15 mouse cellular contexts compared by ENCODE assay signal in the genomic region with DNA sequence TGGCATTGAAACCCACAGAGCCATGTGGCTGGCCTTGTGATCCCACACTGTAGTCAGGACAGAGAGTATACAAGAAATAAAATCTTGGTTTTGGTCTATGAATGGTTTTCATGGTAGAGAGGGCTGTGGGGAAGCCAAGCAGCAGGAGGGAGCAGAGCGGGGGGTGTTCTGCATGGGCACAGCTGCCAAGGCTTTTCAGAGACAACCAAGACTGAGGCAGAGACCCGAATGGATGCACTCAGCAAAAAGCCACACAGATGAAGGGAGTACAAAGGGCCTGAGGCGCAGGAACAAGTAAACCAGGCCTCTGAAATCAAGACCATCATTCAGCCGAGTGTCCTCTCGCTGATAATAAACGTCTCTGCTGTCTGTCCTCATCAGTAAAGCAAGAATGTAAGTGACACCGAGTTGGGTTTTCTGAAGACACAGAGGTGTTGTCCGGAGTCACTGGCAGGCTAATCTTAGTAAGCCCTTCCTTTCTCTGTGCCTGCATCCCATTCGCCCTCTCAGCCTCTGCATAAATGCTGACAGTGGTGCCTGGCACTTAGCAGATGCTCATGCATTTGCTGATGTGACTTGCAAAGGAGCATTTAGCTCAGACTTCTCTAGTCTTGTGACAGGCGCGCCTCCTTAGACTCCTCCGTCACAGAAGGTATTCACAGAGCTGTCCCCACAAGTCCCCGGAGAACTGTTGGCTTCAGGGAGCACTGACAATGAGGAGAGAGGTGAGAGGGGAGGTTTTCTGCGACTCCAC.
DNase-seq lines count a peak whose midpoint lies in the region; ATAC-seq lines count a peak whose summit lies in the region.
"Had no signal": no experiment of that assay in that cellular context is flagged by ENCODE, and none has a peak within 500 bp of the region (broad histone marks: within the 10 kb centered on the region; RNA-seq: fewer than 3 reads in every experiment).

No protein-coding gene starts in this region.

- no peak for ATAC-seq in hindbrain, embryonic 12.5 days (ENCODE audit: low FRiP score)
- ATAC-seq in forebrain, embryonic 14.5 days, result no peak
- no peak for ATAC-seq in intestine, embryonic 16.5 days
- ATAC-seq: activated CD4-positive, CD25-positive, alpha-beta regulatory T cell, adult 4 months; intestine, postnatal 0 days had no signal

- H3K27me3 ChIP-seq in hindbrain, embryonic 10.5 days (ENCODE audit: insufficient read depth, poor library complexity, severe bottlenecking), result no peaks in the 10 kb centered on the region
- no peaks in the 10 kb centered on the region for H3K27me3 ChIP-seq in hindbrain, embryonic 12.5 days
- no peaks in the 10 kb centered on the region for H3K27me3 ChIP-seq in forebrain, embryonic 14.5 days (replicated peaks; ENCODE audit: control insufficient read depth, insufficient read depth, low read length)
- no peaks in the 10 kb centered on the region for H3K27me3 ChIP-seq in intestine, embryonic 16.5 days (replicated peaks; ENCODE audit: control insufficient read depth, insufficient read depth, low read length)
- H3K27me3 ChIP-seq: embryonic facial prominence, embryonic 13.5 days; liver, embryonic 13.5 days had no signal

- H3K9me3 ChIP-seq in hindbrain, embryonic 10.5 days, result no peaks in the 10 kb centered on the region
- H3K9me3 ChIP-seq in hindbrain, embryonic 12.5 days (replicated peaks), result no peaks in the 10 kb centered on the region
- H3K9me3 ChIP-seq in forebrain, embryonic 14.5 days (replicated peaks; ENCODE audit: control insufficient read depth, low read length), result no peaks in the 10 kb centered on the region
- no peaks in the 10 kb centered on the region for H3K9me3 ChIP-seq in intestine, embryonic 16.5 days (ENCODE audit: control insufficient read depth, low read length)
- H3K9me3 ChIP-seq: embryonic facial prominence, embryonic 13.5 days; liver, embryonic 13.5 days had no signal

- no peak overlapping the region for H3K4me2 ChIP-seq in hindbrain, embryonic 12.5 days (replicated peaks)
- H3K4me2 ChIP-seq in forebrain, embryonic 14.5 days (ENCODE audit: low read length), result no peak overlapping the region
- H3K4me2 ChIP-seq in intestine, embryonic 16.5 days (ENCODE audit: low read depth, low read length), result no peak overlapping the region
- H3K4me2 ChIP-seq: embryonic facial prominence, embryonic 13.5 days; liver, embryonic 13.5 days had no signal

- H3K4me3 ChIP-seq in hindbrain, embryonic 10.5 days, result no peak overlapping the region
- no peak overlapping the region for H3K4me3 ChIP-seq in hindbrain, embryonic 12.5 days
- H3K4me3 ChIP-seq in forebrain, embryonic 14.5 days (ENCODE audit: low read depth, low read length), result no peak overlapping the region
- no peak overlapping the region for H3K4me3 ChIP-seq in intestine, embryonic 16.5 days (ENCODE audit: low read length)
- H3K4me3 ChIP-seq: embryonic facial prominence, embryonic 13.5 days; layer of hippocampus, adult 2 months; liver, embryonic 13.5 days had no signal

- 59% methylated on average over 14 of the region's 14 CpGs for WGBS in hindbrain, embryonic 10.5 days
- WGBS in hindbrain, embryonic 12.5 days, result 60% methylated on average over 14 of the region's 14 CpGs
- WGBS in forebrain, embryonic 14.5 days, result 62% methylated on average over 14 of the region's 14 CpGs
- WGBS in intestine, embryonic 16.5 days, result 71% methylated on average over 14 of the region's 14 CpGs

- DNase-seq in hindbrain, embryonic 10.5 days (ENCODE audit: low spot score), result no peak
- DNase-seq in forebrain, embryonic 14.5 days (ENCODE audit: low spot score), result peak; percentile 46
- DNase-seq in frontal cortex, postnatal 36 days (ENCODE audit: low spot score in 2 of 2), result peak; percentile 44 to 64
- peak; percentile 49 for DNase-seq in right cerebral cortex, adult 18-20 months
- no peak for DNase-seq in embryo, embryonic 10 days (ENCODE audit: low spot score)
- DNase-seq in thymus, postnatal 4 days, result no peak
- DNase-seq: gastrocnemius, postnatal 10 days; liver, embryonic 13.5 days; lung, postnatal 14 days had no signal

- 0 out of 2 replicates have a peak overlapping the region, but pooled peaks have one; percentile 30 for H3K27ac ChIP-seq in hindbrain, embryonic 10.5 days
- no peak overlapping the region; the same call in 1 of the 2 replicates for H3K27ac ChIP-seq in hindbrain, embryonic 12.5 days
- peak overlapping the region; percentile 63 for H3K27ac ChIP-seq in forebrain, embryonic 14.5 days (ENCODE audit: low read depth, low read length)
- no peak overlapping the region for H3K27ac ChIP-seq in intestine, embryonic 16.5 days (ENCODE audit: low read length)
- H3K27ac ChIP-seq: embryonic facial prominence, embryonic 13.5 days; layer of hippocampus, adult 2 months; liver, embryonic 13.5 days had no signal

- no peak overlapping the region for H3K9ac ChIP-seq in hindbrain, embryonic 12.5 days
- no peak overlapping the region for H3K9ac ChIP-seq in forebrain, embryonic 14.5 days (ENCODE audit: low read length)
- no peak overlapping the region for H3K9ac ChIP-seq in intestine, embryonic 16.5 days (ENCODE audit: low read depth, low read length)
- H3K9ac ChIP-seq: embryonic facial prominence, embryonic 13.5 days; liver, embryonic 13.5 days had no signal

- H3K4me1 ChIP-seq in hindbrain, embryonic 10.5 days (replicated peaks), result peaks cover 9% of the 10 kb centered on the region
- H3K4me1 ChIP-seq in hindbrain, embryonic 12.5 days, result peaks cover 10% of the 10 kb centered on the region
- H3K4me1 ChIP-seq in forebrain, embryonic 14.5 days (ENCODE audit: control insufficient read depth, insufficient read depth, low read length), result peaks cover 6% of the 10 kb centered on the region
- 0 out of 2 replicates have a peak, but pooled peaks cover 7% of the 10 kb centered on the region for H3K4me1 ChIP-seq in intestine, embryonic 16.5 days (ENCODE audit: control insufficient read depth, insufficient read depth, low read length)
- H3K4me1 ChIP-seq: embryonic facial prominence, embryonic 13.5 days had no signal

- H3K36me3 ChIP-seq in hindbrain, embryonic 10.5 days, result no peaks in the 10 kb centered on the region
- no peaks in the 10 kb centered on the region for H3K36me3 ChIP-seq in hindbrain, embryonic 12.5 days
- no peaks in the 10 kb centered on the region for H3K36me3 ChIP-seq in forebrain, embryonic 14.5 days (ENCODE audit: control insufficient read depth, insufficient read depth, low read length)
- no peaks in the 10 kb centered on the region for H3K36me3 ChIP-seq in intestine, embryonic 16.5 days (ENCODE audit: control insufficient read depth, insufficient read depth, low read length)
- H3K36me3 ChIP-seq: embryonic facial prominence, embryonic 13.5 days; liver, embryonic 13.5 days had no signal

Comparison
In these comparisons a context has a peak if more than half of its experiments do, and no peak if none do; other contexts are left out.
1. H3K27ac ChIP-seq: peak in hindbrain, embryonic 10.5 days (single experiment) and forebrain, embryonic 14.5 days (single experiment); none in hindbrain, embryonic 12.5 days (single experiment) and intestine, embryonic 16.5 days (single experiment).
2. DNase-seq: peak in forebrain, embryonic 14.5 days (single experiment), frontal cortex, postnatal 36 days (2 of 2) and right cerebral cortex, adult 18-20 months (single experiment); none in hindbrain, embryonic 10.5 days (single experiment), embryo, embryonic 10 days (single experiment) and thymus, postnatal 4 days (single experiment).